Mouse (Mus musculus) heart, adult 2 months (tissue): ENCODE data around the gene Slc25a25. TPM values are rescaled to one million over a fixed set of nuclear protein-coding genes. Genes with fewer than 3 reads are reported as not detected.

ENCODE experiments used
- DNase-seq, 2 experiments: peaks; one replicate each; pipeline ENCODE4 v3.0.0; 2021
- H3K27ac ChIP-seq: fragments of 200-600 bp; 2 replicates; pipeline ENCODE4 v1.8.1; 2022
- H3K27me3 ChIP-seq: fragments of 200-500 bp; 2 replicates; pipeline ENCODE4 v1.6.1; 2012; ENCODE audit warnings: mild to moderate bottlenecking, low read length, inconsistent platforms, mixed read lengths; ENCODE audit not compliant: control insufficient read depth, insufficient read depth
- H3K36me3 ChIP-seq: fragments of 200-500 bp; 2 replicates; pipeline ENCODE4 v1.6.1; 2012; ENCODE audit warnings: low read length, inconsistent platforms; ENCODE audit not compliant: control insufficient read depth, insufficient read depth
- H3K4me1 ChIP-seq: fragments of 200-500 bp; 2 replicates; pipeline ENCODE4 v1.6.1; 2011; ENCODE audit warnings: low read length; ENCODE audit not compliant: control insufficient read depth, insufficient read depth
- H3K4me3 ChIP-seq: fragments of 200-600 bp; 2 replicates; pipeline ENCODE4 v1.8.1; 2022
- H3K79me2 ChIP-seq: fragments of 200-500 bp; replicated peaks from 2 replicates; pipeline ENCODE4 v1.6.1; 2012; ENCODE audit warnings: mild to moderate bottlenecking, inconsistent platforms, low read length, moderate library complexity, mixed read lengths; ENCODE audit not compliant: control insufficient read depth, insufficient read depth
- H3K9ac ChIP-seq: fragments of 200-500 bp; 2 replicates; pipeline ENCODE4 v1.6.1; 2012; ENCODE audit warnings: low read depth, mild to moderate bottlenecking, control low read depth, inconsistent platforms, low read length, mixed read lengths
- CTCF ChIP-seq: fragments of 200-600 bp; IDR thresholded peaks from 2 replicates; pipeline ENCODE4 v1.8.1; 2022; ENCODE audit warnings: antibody characterized with exemption, mild to moderate bottlenecking, moderate library complexity
- EP300 ChIP-seq: fragments of 200-500 bp; IDR thresholded peaks from 2 replicates; pipeline ENCODE4 v1.6.1; 2011; ENCODE audit warnings: low read depth, low read length, control low read depth; ENCODE audit not compliant: insufficient read depth
- POLR2A ChIP-seq: fragments of 200-500 bp; IDR thresholded peaks from 2 replicates; pipeline ENCODE4 v1.6.1; 2011; ENCODE audit warnings: mild to moderate bottlenecking, low read depth, low read length, control low read depth; ENCODE audit not compliant: insufficient read depth
- WGBS: fragments of 180-500 bp; shearing (Covaris S2); methylation state at CpG from one replicate; pipeline ENCODE4 v1.1.7; 2018; 5-methylcytosine and 5-hydroxymethylcytosine counted together
- intact Hi-C: fragments of 180-260 bp; cut with DNase I; formaldehyde crosslinking; loops from one replicate; pipeline ENCODE4 v1.15.1; 2025
- long read RNA-seq: library from polyadenylated mRNA; stranded (forward); transcript quantifications from one replicate; pipeline ENCODE4 v2.0.0, GENCODE M21; 2021
- polyA plus RNA-seq: library from polyadenylated mRNA; depleted of rRNA; stranded (reverse); fragments of >200 nt; gene quantifications from 2 replicates; pipeline ENCODE4 v1.2.3, GENCODE M21; 2012; rRNA removed
- total RNA-seq, 2 experiments: library from RNA; stranded (reverse); gene quantifications; 2 replicates each; pipeline ENCODE4 v1.2.3; 2021

Gene Slc25a25
- total RNA-seq: 10 to 100 TPM in 1 of 2 experiments, 1 to 10 TPM in 1; 8.5 to 10.1 TPM
- 5.7 and 7.3 TPM in 2 replicates for polyA plus RNA-seq
- long read RNA-seq, transcript Slc25a25-203 (10 exons, 2,541 nt): major isoform, 9 of 14 reads
- long read RNA-seq, partial matches to known transcripts: 2 of 14 reads
- long read RNA-seq, other reads (novel, unspliced or antisense): 0 of 14 reads

GRCm38 (mm10) chr2:32450881-32451844 lies at the start of gene Slc25a25:
Slc25a25 (minus strand) TSS chr2:32451445.
- WGBS: under 1% methylated on average over 103 of the region's 103 CpGs
- TF ChIP-seq CTCF (no peak; the same call in 1 of the 2 replicates), POLR2A (no peak; the same call in 1 of the 2 replicates), EP300 (no peak)

GRCm38 (mm10) chr2:32500461-32500860 lies 49.2 kb upstream of the Slc25a25 start:
- H3K27ac ChIP-seq: no peak overlapping the region
- TF ChIP-seq EP300: no peak

More at GRCm38 (mm10) chr2:32450881-32451844, at the start of gene Slc25a25:
- intact Hi-C loops: loop anchor here (2.0 kb wide), 2 partner anchors 28 to 46 kb away; no protein-coding TSS in a partner anchor
- H3K4me3 ChIP-seq: peak within 1 kb of the TSS; percentile 93
- H3K27me3 ChIP-seq: no peaks in the 10 kb centered on the region
- peak within 1 kb of the TSS; percentile 88 for H3K27ac ChIP-seq
- H3K4me1 ChIP-seq: peaks cover 15% of the 10 kb centered on the region
- peaks cover 3% of the 10 kb centered on the region for H3K36me3 ChIP-seq
- peak; percentile 98 to 99 for DNase-seq
- peak within 1 kb of the TSS; percentile 91 for H3K9ac ChIP-seq
- H3K79me2 ChIP-seq: peaks cover 5% of the 10 kb centered on the region

GRCm38 (mm10) chr2:32499365-32499764 lies 48.1 kb upstream of the Slc25a25 start:
- intact Hi-C loops: no loop called here
- no peak for DNase-seq
- H3K4me1 ChIP-seq: peaks cover 7% of the 10 kb centered on the region
- no peak overlapping the region; the same call in 1 of the 2 replicates for H3K27ac ChIP-seq
- H3K79me2 ChIP-seq: no peaks in the 10 kb centered on the region
- 51% methylated on average over 4 of the region's 4 CpGs for WGBS
- no peaks in the 10 kb centered on the region for H3K27me3 ChIP-seq
- no peak overlapping the region for H3K4me3 ChIP-seq
- no peak for TF ChIP-seq EP300
- TF ChIP-seq POLR2A: no peak
- TF ChIP-seq CTCF: no peak
- no peaks in the 10 kb centered on the region for H3K36me3 ChIP-seq
- no peak overlapping the region for H3K9ac ChIP-seq

More at GRCm38 (mm10) chr2:32500461-32500860, 49.2 kb upstream of the Slc25a25 start:
- Histone ChIP-seq H3K27me3 (no peaks in the 10 kb centered on the region), H3K4me3 (no peak overlapping the region), H3K4me1 (peaks cover 2% of the 10 kb centered on the region), H3K79me2 (no peaks in the 10 kb centered on the region), H3K36me3 (no peaks in the 10 kb centered on the region), H3K9ac (no peak overlapping the region)
- intact Hi-C loops: no loop called here
- 79% methylated on average over 5 of the region's 5 CpGs for WGBS
- DNase-seq: no peak

- Histone ChIP-seq H3K9ac (no peak overlapping the region), H3K4me1 (peaks cover 9% of the 10 kb centered on the region), H3K4me3 (no peak overlapping the region), H3K27me3 (no peaks in the 10 kb centered on the region), H3K36me3 (no peaks in the 10 kb centered on the region), H3K27ac (peak overlapping the region; percentile 20; the same call in 1 of the 2 replicates), H3K79me2 (no peaks in the 10 kb centered on the region)
- no peak for DNase-seq
- intact Hi-C loops: no loop called here
- TF ChIP-seq POLR2A (no peak), CTCF (no peak), EP300 (no peak)
- WGBS: 41% methylated on average over 5 of the region's 5 CpGs
Observed at GRCm38 (mm10) chr2:32496190-32496589, 44.9 kb upstream of the Slc25a25 start.

- H3K9ac ChIP-seq: 0 out of 2 replicates have a peak overlapping the region, but pooled peaks have one; percentile 21
- H3K27ac ChIP-seq: peak overlapping the region; percentile 76
- WGBS: 32% methylated on average over 20 of the region's 20 CpGs
- no peaks in the 10 kb centered on the region for H3K36me3 ChIP-seq
- peaks cover 9% of the 10 kb centered on the region for H3K4me1 ChIP-seq
- intact Hi-C loops: no loop called here
- DNase-seq: peak; percentile 60 to 78
- no peak overlapping the region for H3K4me3 ChIP-seq
- 0 out of 2 replicates have a peak, but pooled peaks have one; percentile 38 for TF ChIP-seq POLR2A
- TF ChIP-seq CTCF: no peak
- TF ChIP-seq EP300: peak; percentile 49; the same call in 1 of the 2 replicates
- H3K27me3 ChIP-seq: no peaks in the 10 kb centered on the region
- no peaks in the 10 kb centered on the region for H3K79me2 ChIP-seq
Observed at GRCm38 (mm10) chr2:32495185-32495726, 44.0 kb upstream of the Slc25a25 start.
